Mouse (Mus musculus) bone marrow macrophage, adult 2 months (primary cell): ENCODE data around the gene Slc15a1.

Experiments used
- CTCF ChIP-seq: IDR thresholded peaks from 2 replicates; pipeline ENCODE4 v1.5.1; 2012; ENCODE audit warnings: low read depth, mild to moderate bottlenecking, low read length, moderate library complexity
- POLR2A ChIP-seq: IDR thresholded peaks from 2 replicates; pipeline ENCODE4 v1.6.1; 2012; ENCODE audit warnings: mild to moderate bottlenecking, low read depth, low read length, borderline replicate concordance

GRCm38 (mm10) chr14:121493712-121494111, 11.3 kb downstream of the Slc15a1 start:
- TF ChIP-seq CTCF (no peak), POLR2A (no peak)
